Mouse (Mus musculus) MEL (cell line): ENCODE data around the gene Zc2hc1b. TPM values are rescaled to one million over a fixed set of nuclear protein-coding genes. Genes with fewer than 3 reads are reported as not detected.
"Not testable (repeated sequence)": the region's sequence is repeated elsewhere in the genome, so short reads cannot be mapped to it uniquely, and the experiment has no call there.

Experiments used
- DNase-seq: peaks from one replicate; pipeline ENCODE4 v3.0.0; 2011; ENCODE audit warnings: low read depth, low spot score
- H3K27ac ChIP-seq: 2 replicates; pipeline ENCODE4 v1.5.1; 2012; ENCODE audit warnings: low read depth, mild to moderate bottlenecking, control low read depth, low read length, moderate library complexity; ENCODE audit not compliant: control insufficient read depth
- H3K27me3 ChIP-seq, 2 experiments: fragments of 150-350 bp in 1 of 2; sonication (generic) in 1 of 2; 2 replicates each; pipeline ENCODE4 v1.6.1; 2012; ENCODE audit warnings: low read length in 2 of 2, mild to moderate bottlenecking in 2 of 2, improper control_type of control experiment in 1 of 2, moderate library complexity in 1 of 2; ENCODE audit not compliant: insufficient read depth in 2 of 2, control insufficient read depth in 1 of 2
- H3K36me3 ChIP-seq, 2 experiments: 2 replicates each; pipeline ENCODE4 v1.6.1; 2012 to 2014; ENCODE audit warnings: low read length in 2 of 2, improper control_type of control experiment in 1 of 2, inconsistent platforms in 1 of 2, mild to moderate bottlenecking in 1 of 2; ENCODE audit not compliant: insufficient read depth in 2 of 2, control insufficient read depth in 1 of 2
- H3K4me1 ChIP-seq, 2 experiments: fragments of 150-350 bp in 1 of 2; sonication (generic) in 1 of 2; 2 replicates each; pipeline ENCODE4 v1.6.1; 2012; ENCODE audit warnings: low read length in 2 of 2, improper control_type of control experiment in 1 of 2, mild to moderate bottlenecking in 1 of 2; ENCODE audit not compliant: insufficient read depth in 2 of 2, control insufficient read depth in 1 of 2
- H3K4me3 ChIP-seq, 2 experiments: fragments of 150-350 bp in 1 of 2; sonication (generic) in 1 of 2; 2 replicates each; pipeline ENCODE4 v1.5.1; 2012; ENCODE audit warnings: low read depth in 2 of 2, low read length in 2 of 2, mild to moderate bottlenecking in 2 of 2, moderate library complexity in 2 of 2, control low read depth in 1 of 2, improper control_type of control experiment in 1 of 2; ENCODE audit not compliant: control insufficient read depth in 1 of 2, insufficient read depth in 1 of 2
- H3K79me2 ChIP-seq: 2 replicates; pipeline ENCODE4 v1.6.1; 2012; ENCODE audit warnings: mild to moderate bottlenecking, low read length, moderate library complexity; ENCODE audit not compliant: control insufficient read depth, poor library complexity, insufficient read depth
- H3K9ac ChIP-seq: 2 replicates; pipeline ENCODE4 v1.6.1; 2012; ENCODE audit warnings: low read depth, mild to moderate bottlenecking, control low read depth, low read length, moderate library complexity; ENCODE audit not compliant: control insufficient read depth, poor library complexity, severe bottlenecking
- H3K9me3 ChIP-seq: fragments of 150-350 bp; sonication (generic); replicated peaks from 2 replicates; pipeline ENCODE4 v1.6.1; 2012; ENCODE audit warnings: mild to moderate bottlenecking, low read length, improper control_type of control experiment, moderate library complexity; ENCODE audit not compliant: insufficient read depth
- BHLHE40 ChIP-seq: IDR thresholded peaks from 2 replicates; pipeline ENCODE4 v1.6.1; 2012; ENCODE audit warnings: low read depth, mild to moderate bottlenecking, inconsistent platforms, low read length, improper control_type of control experiment, borderline replicate concordance
- CHD1 ChIP-seq: IDR thresholded peaks from 2 replicates; pipeline ENCODE4 v1.6.1; 2012; ENCODE audit warnings: low read depth, mild to moderate bottlenecking, inconsistent platforms, low read length, improper control_type of control experiment
- E2F4 ChIP-seq: IDR thresholded peaks from 2 replicates; pipeline ENCODE4 v1.6.1; 2011; ENCODE audit warnings: low read depth, low read length, improper control_type of control experiment, borderline replicate concordance
- EP300 ChIP-seq, 2 experiments: IDR thresholded peaks; 2 replicates each; pipeline ENCODE4 v1.6.1; 2011; ENCODE audit warnings: improper control_type of control experiment in 2 of 2, low read length in 2 of 2, low read depth in 1 of 2, mild to moderate bottlenecking in 1 of 2
- ETS1 ChIP-seq: IDR thresholded peaks from 2 replicates; pipeline ENCODE4 v1.6.1; 2012; ENCODE audit warnings: low read depth, mild to moderate bottlenecking, inconsistent platforms, low read length, improper control_type of control experiment, moderate library complexity
- GABPA ChIP-seq: IDR thresholded peaks from 2 replicates; pipeline ENCODE4 v1.6.1; 2012; ENCODE audit warnings: low read depth, mild to moderate bottlenecking, inconsistent platforms, low read length, improper control_type of control experiment, moderate library complexity
- HCFC1 ChIP-seq: IDR thresholded peaks from 2 replicates; pipeline ENCODE4 v1.6.1; 2012; ENCODE audit warnings: low read depth, mild to moderate bottlenecking, inconsistent platforms, low read length, improper control_type of control experiment, moderate library complexity
- MAFK ChIP-seq: IDR thresholded peaks from 2 replicates; pipeline ENCODE4 v1.6.1; 2011; ENCODE audit warnings: low read depth, mild to moderate bottlenecking, low read length, improper control_type of control experiment, borderline replicate concordance
- MAX ChIP-seq: IDR thresholded peaks from 2 replicates; pipeline ENCODE4 v1.6.1; 2011; ENCODE audit warnings: low read length, improper control_type of control experiment
- MEF2A ChIP-seq: IDR thresholded peaks from 2 replicates; pipeline ENCODE4 v1.6.1; 2014; ENCODE audit warnings: low read depth, mild to moderate bottlenecking, inconsistent platforms, low read length, improper control_type of control experiment; ENCODE audit not compliant: poor library complexity, insufficient replicate concordance, severe bottlenecking; ENCODE audit errors: extremely low read depth
- POLR2AphosphoS2 ChIP-seq: IDR thresholded peaks from 2 replicates; pipeline ENCODE4 v1.6.1; 2011; ENCODE audit warnings: low read length, improper control_type of control experiment
- RAD21 ChIP-seq: IDR thresholded peaks from 2 replicates; pipeline ENCODE4 v1.6.1; 2011; ENCODE audit warnings: mild to moderate bottlenecking, low read depth, low read length, improper control_type of control experiment
- RCOR1 ChIP-seq: IDR thresholded peaks from 2 replicates; pipeline ENCODE4 v1.6.1; 2012; ENCODE audit warnings: low read depth, mild to moderate bottlenecking, inconsistent platforms, low read length, improper control_type of control experiment
- SIN3A ChIP-seq: IDR thresholded peaks from 2 replicates; pipeline ENCODE4 v1.6.1; 2012; ENCODE audit warnings: low read length, improper control_type of control experiment, inconsistent platforms
- TBP ChIP-seq: IDR thresholded peaks from 2 replicates; pipeline ENCODE4 v1.8.0; 2011; ENCODE audit warnings: low read depth, low read length, improper control_type of control experiment
- TCF12 ChIP-seq: IDR thresholded peaks from 2 replicates; pipeline ENCODE4 v1.6.1; 2014; ENCODE audit warnings: low read depth, mild to moderate bottlenecking, inconsistent platforms, low read length, improper control_type of control experiment, moderate library complexity
- USF2 ChIP-seq, 2 experiments: IDR thresholded peaks; 2 replicates each; pipeline ENCODE4 v1.6.1; 2011 to 2012; ENCODE audit warnings: improper control_type of control experiment in 2 of 2, low read length in 2 of 2, borderline replicate concordance in 1 of 2, inconsistent platforms in 1 of 2, low read depth in 1 of 2, mild to moderate bottlenecking in 1 of 2; ENCODE audit not compliant: insufficient read depth in 1 of 2
- ZC3H11A ChIP-seq: IDR thresholded peaks from 2 replicates; pipeline ENCODE4 v1.6.1; 2012; ENCODE audit warnings: low read depth, mild to moderate bottlenecking, inconsistent platforms, low read length, improper control_type of control experiment
- ZMIZ1 ChIP-seq: IDR thresholded peaks from 2 replicates; pipeline ENCODE4 v1.6.1; 2012; ENCODE audit warnings: low read depth, mild to moderate bottlenecking, inconsistent platforms, low read length, improper control_type of control experiment, moderate library complexity
- ZNF384 ChIP-seq: IDR thresholded peaks from 2 replicates; pipeline ENCODE4 v1.6.1; 2012; ENCODE audit warnings: low read depth, mild to moderate bottlenecking, inconsistent platforms, low read length, improper control_type of control experiment
- polyA plus RNA-seq, 2 experiments: library from polyadenylated mRNA; stranded (reverse) in 1 of 2; unstranded in 1 of 2; fragments of >175 nt in 1 of 2; fragments of >200 nt in 1 of 2; gene quantifications; 2 replicates each; pipeline versions ENCODE4 v1.2.1 to v1.2.4; 2012; ENCODE audit warnings: low replicate concordance in 2 of 2, low read depth in 1 of 2; ENCODE audit not compliant: insufficient read length in 2 of 2, insufficient read depth in 1 of 2, missing spikeins in 1 of 2
- total RNA-seq: library from RNA; depleted of rRNA; stranded (reverse); fragments of 300-350 nt; gene quantifications from 2 replicates; pipeline ENCODE4 v1.2.3, GENCODE M21; 2012

Gene Zc2hc1b
- total and polyA plus RNA-seq, 3 experiments = 0.07 TPM; not detected in 2

GRCm38 (mm10) chr10:13196872-13197507 lies 19.2 kb upstream of the Zc2hc1b start:
- H3K79me2 ChIP-seq = peaks cover 8% of the 10 kb centered on the region
- H3K9me3 ChIP-seq = no peaks in the 10 kb centered on the region
- no peak overlapping the region for H3K4me3 ChIP-seq
- DNase-seq = no peak
- no peak overlapping the region for H3K9ac ChIP-seq
- peaks cover 0 to 2% of the 10 kb centered on the region in 2 experiments; a peak in 2 of 4 replicates for H3K4me1 ChIP-seq
- H3K27me3 ChIP-seq = no peaks in the 10 kb centered on the region
- H3K36me3 ChIP-seq = peaks cover 0 to 2% of the 10 kb centered on the region in 2 experiments; a peak in 2 of 4 replicates
- H3K27ac ChIP-seq = no peak overlapping the region
- TF ChIP-seq GABPA = no peak
- TF ChIP-seq ZC3H11A = no peak
- TF ChIP-seq RAD21 = no peak
- TF ChIP-seq ZNF384 = no peak
- TF ChIP-seq MAX = no peak
- no peak for TF ChIP-seq ETS1
- TF ChIP-seq HCFC1 = no peak
- no peak for TF ChIP-seq ZMIZ1
- TF ChIP-seq USF2 (IDR thresholded peaks at IDR 0.05; ENCODE audit: borderline replicate concordance in 1 of 2, insufficient read depth in 1 of 2, low read depth in 1 of 2, low read length in 2 of 2) = no peak
- no peak for TF ChIP-seq CHD1
- no peak for TF ChIP-seq RCOR1
- no peak for TF ChIP-seq TBP
- no peak for TF ChIP-seq SIN3A
- no peak for TF ChIP-seq MEF2A
- TF ChIP-seq POLR2AphosphoS2 = no peak
- no peak for TF ChIP-seq MAFK
- TF ChIP-seq E2F4 = no peak
- no peak for TF ChIP-seq TCF12
- no peak for TF ChIP-seq BHLHE40
- TF ChIP-seq EP300 (IDR thresholded peaks at IDR 0.05; ENCODE audit: low read depth in 1 of 2, low read length in 2 of 2) = no peak

GRCm38 (mm10) chr10:13193496-13193895 lies 15.7 kb upstream of the Zc2hc1b start:
- not testable (repeated sequence) for H3K9me3 ChIP-seq, H3K4me1 ChIP-seq, H3K9ac ChIP-seq, H3K36me3 ChIP-seq, H3K27me3 ChIP-seq, DNase-seq, H3K27ac ChIP-seq
- Histone ChIP-seq H3K4me3 (peak overlapping the region in 1 of 2 experiments; percentile 72; a peak in 3 of 4 replicates), H3K79me2 (peaks cover 13% of the 10 kb centered on the region)
